Mouse (Mus musculus) embryonic facial prominence, embryonic 11.5 days (tissue): Measurements from ENCODE around the gene Hamp. TPM values are rescaled to one million over a fixed set of nuclear protein-coding genes. Genes with fewer than 3 reads are reported as not detected.
"Not testable (repeated sequence)": the region's sequence is repeated elsewhere in the genome, so short reads cannot be mapped to it uniquely, and the experiment has no call there.

Source experiments
- ATAC-seq: fragments of 200-750 bp; cut with Nextera tagmentation; replicated peaks from 2 replicates; pipeline ENCODE4 v1.8.0; 2017; ENCODE audit warnings: low read depth; ENCODE audit not compliant: insufficient number of reproducible peaks, low FRiP score, low TSS enrichment
- DNase-seq: peaks from one replicate; pipeline ENCODE4 v3.0.0-alpha.2; 2015; ENCODE audit warnings: low spot score
- H3K27ac ChIP-seq: fragments of 300-500 bp; sonication (generic); replicated peaks from 2 replicates; pipeline ENCODE4 v1.5.1; 2014; ENCODE audit warnings: mild to moderate bottlenecking, low read depth, low read length, control low read depth
- H3K27me3 ChIP-seq: fragments of 300-500 bp; sonication (generic); 2 replicates; pipeline ENCODE4 v1.6.1; 2014; ENCODE audit warnings: mild to moderate bottlenecking, low read length, moderate library complexity, mixed read lengths; ENCODE audit not compliant: control insufficient read depth, insufficient read depth
- H3K36me3 ChIP-seq: fragments of 300-500 bp; sonication (generic); replicated peaks from 2 replicates; pipeline ENCODE4 v1.6.1; 2014; ENCODE audit warnings: low read depth, mild to moderate bottlenecking, low read length, moderate library complexity, mixed read lengths; ENCODE audit not compliant: control insufficient read depth, insufficient read depth
- H3K4me1 ChIP-seq: fragments of 300-500 bp; sonication (generic); 2 replicates; pipeline ENCODE4 v1.6.1; 2014; ENCODE audit warnings: low read length, mixed read lengths; ENCODE audit not compliant: control insufficient read depth, insufficient read depth
- H3K4me2 ChIP-seq: fragments of 300-500 bp; sonication (generic); 2 replicates; pipeline ENCODE4 v1.6.1; 2014; ENCODE audit warnings: low read depth, mild to moderate bottlenecking, control low read depth, low read length, moderate library complexity
- H3K4me3 ChIP-seq: fragments of 300-500 bp; sonication (generic); 2 replicates; pipeline ENCODE4 v1.5.1; 2014; ENCODE audit warnings: low read depth, low read length, control low read depth
- H3K9ac ChIP-seq: fragments of 300-500 bp; sonication (generic); replicated peaks from 2 replicates; pipeline ENCODE4 v1.6.1; 2014; ENCODE audit warnings: mild to moderate bottlenecking, control low read depth, low read length
- H3K9me3 ChIP-seq: fragments of 300-500 bp; sonication (generic); replicated peaks from 2 replicates; pipeline ENCODE4 v1.6.1; 2016; ENCODE audit warnings: mild to moderate bottlenecking, low read length, inconsistent platforms, mixed read lengths; ENCODE audit not compliant: control insufficient read depth
- WGBS: fragments of 180-500 bp; shearing (Covaris S2); extraction: QIAGEN DNeasy Blood & Tissue Kit; methylation state at CpG from one replicate; pipeline ENCODE4 v1.1.7; 2014; 5-methylcytosine and 5-hydroxymethylcytosine counted together
- polyA plus RNA-seq: library from polyadenylated mRNA; unstranded; fragments of >200 nt; fragmentation: Nextera tagmentation; extraction: Ambion mirVana; gene quantifications from 2 replicates; pipeline ENCODE4 v1.2.1, GENCODE M21; 2014

Gene Hamp
- polyA plus RNA-seq, 1 experiment from 2014 or later = not detected

GRCm38 (mm10) chr7:30954971-30955520, 11.2 kb upstream of the Hamp start:
- H3K4me1 ChIP-seq = no peaks in the 10 kb centered on the region
- no peaks in the 10 kb centered on the region for H3K27me3 ChIP-seq
- no peak overlapping the region for H3K9ac ChIP-seq
- H3K27ac ChIP-seq = no peak overlapping the region
- DNase-seq = no peak
- 88% methylated on average over 12 of the region's 12 CpGs for WGBS
- no peaks in the 10 kb centered on the region for H3K9me3 ChIP-seq
- peaks cover 9% of the 10 kb centered on the region for H3K36me3 ChIP-seq
- H3K4me2 ChIP-seq = peak overlapping the region; percentile 89; the same call in 1 of the 2 replicates
- no peak for ATAC-seq
- peak overlapping the region; percentile 97 for H3K4me3 ChIP-seq

GRCm38 (mm10) chr7:30954036-30954435, 10.2 kb upstream of the Hamp start:
- no peak overlapping the region for H3K27ac ChIP-seq
- H3K4me3 ChIP-seq = no peak overlapping the region
- ATAC-seq = no peak
- no peak overlapping the region for H3K4me2 ChIP-seq
- H3K4me1 ChIP-seq = no peaks in the 10 kb centered on the region
- H3K9me3 ChIP-seq = no peaks in the 10 kb centered on the region
- peaks cover 9% of the 10 kb centered on the region for H3K36me3 ChIP-seq
- H3K27me3 ChIP-seq = no peaks in the 10 kb centered on the region
- H3K9ac ChIP-seq = no peak overlapping the region
- WGBS = 88% methylated on average over 3 of the region's 3 CpGs
- DNase-seq = no peak

GRCm38 (mm10) chr7:30953459-30953858, 9.6 kb upstream of the Hamp start:
- no peak overlapping the region for H3K27ac ChIP-seq
- H3K36me3 ChIP-seq = peaks cover 9% of the 10 kb centered on the region
- H3K4me1 ChIP-seq = no peaks in the 10 kb centered on the region
- no peaks in the 10 kb centered on the region for H3K9me3 ChIP-seq
- H3K4me3 ChIP-seq = no peak overlapping the region
- whole genome bisulfite sequencing = 87% methylated on average over 6 of the region's 6 CpGs
- H3K4me2 ChIP-seq = no peak overlapping the region
- no peak overlapping the region for H3K9ac ChIP-seq
- H3K27me3 ChIP-seq = no peaks in the 10 kb centered on the region
- no peak for DNase-seq
- no peak for ATAC-seq

- no peak overlapping the region for H3K9ac ChIP-seq
- no peaks in the 10 kb centered on the region for H3K4me1 ChIP-seq
- WGBS = 89% methylated on average over 16 of the region's 16 CpGs
- H3K36me3 ChIP-seq = peaks cover 9% of the 10 kb centered on the region
- no peaks in the 10 kb centered on the region for H3K27me3 ChIP-seq
- no peak overlapping the region for H3K4me2 ChIP-seq
- H3K27ac ChIP-seq = no peak overlapping the region
- ATAC-seq (no peak), DNase-seq (no peak)
- no peaks in the 10 kb centered on the region for H3K9me3 ChIP-seq
- H3K4me3 ChIP-seq = no peak overlapping the region
Observed at GRCm38 (mm10) chr7:30952441-30953265, 8.8 kb upstream of the Hamp start.

- not testable (repeated sequence) for H3K4me3 ChIP-seq, ATAC-seq, H3K4me1 ChIP-seq, H3K27me3 ChIP-seq, H3K9me3 ChIP-seq, H3K27ac ChIP-seq, H3K9ac ChIP-seq, H3K36me3 ChIP-seq, H3K4me2 ChIP-seq, DNase-seq
- WGBS = 87% methylated on average over 3 of the region's 3 CpGs
Observed at GRCm38 (mm10) chr7:30949902-30950301, 6.1 kb upstream of the Hamp start.

GRCm38 (mm10) chr7:30945876-30946275, 2.0 kb upstream of the Hamp start:
- WGBS = 96% methylated on average over 7 of the region's 7 CpGs
- DNase-seq (no peak), ATAC-seq (no peak)

GRCm38 (mm10) chr7:30945466-30945865, 1.6 kb upstream of the Hamp start:
- not testable (repeated sequence) for H3K4me2 ChIP-seq, H3K27me3 ChIP-seq, H3K9me3 ChIP-seq, H3K4me1 ChIP-seq, DNase-seq, H3K36me3 ChIP-seq, H3K9ac ChIP-seq, ATAC-seq, H3K4me3 ChIP-seq, H3K27ac ChIP-seq
- 94% methylated on average over 7 of the region's 7 CpGs for WGBS

More at GRCm38 (mm10) chr7:30945876-30946275, 2.0 kb upstream of the Hamp start:
- Histone ChIP-seq H3K9ac (no peak overlapping the region), H3K27me3 (no peaks in the 10 kb centered on the region), H3K4me1 (no peaks in the 10 kb centered on the region), H3K4me2 (no peak overlapping the region), H3K27ac (no peak overlapping the region), H3K36me3 (no peaks in the 10 kb centered on the region; the same call in 1 of the 2 replicates), H3K4me3 (no peak overlapping the region), H3K9me3 (no peaks in the 10 kb centered on the region)

- H3K4me1 ChIP-seq, H3K9ac ChIP-seq, DNase-seq, ATAC-seq, H3K4me2 ChIP-seq, H3K27ac ChIP-seq, H3K27me3 ChIP-seq, H3K9me3 ChIP-seq, H3K4me3 ChIP-seq, H3K36me3 ChIP-seq: not testable (repeated sequence)
- WGBS = 83% methylated on average over 2 of the region's 2 CpGs
Observed at GRCm38 (mm10) chr7:30944706-30945105, 874 bp upstream of the Hamp start.
